Mouse (Mus musculus): ENCODE measurements around the gene Fam187b.

- TF ChIP-seq CTCF (IDR thresholded peaks at IDR 0.05; ENCODE audit: control insufficient read depth, insufficient read depth, insufficient replicate concordance, low read depth, low read length) (no peak), POLR2A (IDR thresholded peaks at IDR 0.05; ENCODE audit: control insufficient read depth, low read depth, low read length) (no peak)
These were observed 19.6 kb upstream of the Fam187b start for GRCm38 (mm10) chr7:30954036-30954435.

All from testis, adult 2 months (tissue).